Mouse (Mus musculus) heart, adult 9 months (tissue): ENCODE data around the gene Rasl10a.
A peak's percentile ranks its signal among the peaks of the same experiment; 100 is the strongest.

ENCODE experiments used
- DNase-seq, 2 experiments: peaks; one replicate each; pipeline ENCODE4 v3.0.0; 2022; ENCODE audit warnings: low spot score in 2 of 2

Rasl10a gene

DNA sequence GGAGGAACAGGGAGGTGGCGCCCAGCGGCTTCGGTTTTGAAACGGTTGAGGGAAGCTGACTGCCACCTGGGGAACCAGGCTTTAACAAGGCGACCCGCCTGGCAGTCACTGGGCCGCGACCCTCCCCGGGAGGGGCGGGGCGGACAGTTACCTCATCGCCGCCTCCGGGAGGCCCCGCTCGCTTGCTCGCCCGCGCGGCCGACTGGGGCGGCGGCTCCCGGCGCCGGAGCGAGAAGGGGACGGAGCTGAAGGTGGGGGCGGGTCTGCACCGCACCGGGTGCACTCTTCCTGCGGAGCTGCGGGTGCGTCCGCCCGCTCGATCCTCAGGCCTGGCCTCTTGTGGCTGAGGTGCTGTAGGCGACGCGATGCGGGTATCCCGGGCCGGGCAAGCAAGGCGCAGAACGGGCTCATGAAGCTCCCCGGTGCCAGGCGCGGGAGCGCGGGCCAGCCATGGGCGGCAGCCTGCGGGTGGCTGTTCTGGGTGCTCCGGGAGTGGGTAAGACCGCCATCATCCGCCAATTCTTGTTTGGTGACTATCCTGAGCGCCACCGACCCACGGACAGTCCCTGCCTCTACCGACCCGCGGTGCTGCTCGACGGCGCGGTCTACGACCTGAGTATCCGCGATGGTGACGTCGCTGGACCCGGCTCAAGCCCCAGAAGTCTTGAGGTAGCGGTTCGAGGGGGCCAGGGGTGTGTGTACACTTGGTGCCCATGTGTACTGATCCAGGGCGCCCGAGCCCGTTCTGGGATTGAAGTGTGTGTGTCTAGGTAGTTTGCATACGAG, at the start of gene Rasl10a:
Gene Rasl10a (plus strand): TSS at position 273 of the 786 bp plus-strand sequence.
- DNase-seq: peak in 1 of 2 experiments; percentile 29

DNA sequence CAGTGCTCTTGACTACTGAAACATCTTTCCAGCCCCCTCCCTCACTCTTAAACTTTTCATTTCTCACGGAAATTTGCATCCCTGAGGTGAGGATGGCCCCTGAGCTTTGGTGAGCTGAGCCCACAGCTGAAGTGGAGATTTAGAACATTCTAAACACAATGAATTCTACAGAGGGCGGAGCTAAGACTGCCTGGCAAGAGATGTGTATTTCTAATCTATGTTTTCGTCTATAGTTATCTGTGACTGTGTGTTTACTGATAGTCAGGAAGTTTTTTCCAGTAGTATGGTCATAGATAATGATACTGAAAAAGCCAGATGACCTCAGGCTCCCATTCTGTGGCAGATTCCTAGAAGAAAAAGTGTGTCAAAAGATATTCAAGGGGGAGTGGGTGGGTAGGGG, 49.1 kb upstream of the Rasl10a start:
- no peak for DNase-seq

DNA sequence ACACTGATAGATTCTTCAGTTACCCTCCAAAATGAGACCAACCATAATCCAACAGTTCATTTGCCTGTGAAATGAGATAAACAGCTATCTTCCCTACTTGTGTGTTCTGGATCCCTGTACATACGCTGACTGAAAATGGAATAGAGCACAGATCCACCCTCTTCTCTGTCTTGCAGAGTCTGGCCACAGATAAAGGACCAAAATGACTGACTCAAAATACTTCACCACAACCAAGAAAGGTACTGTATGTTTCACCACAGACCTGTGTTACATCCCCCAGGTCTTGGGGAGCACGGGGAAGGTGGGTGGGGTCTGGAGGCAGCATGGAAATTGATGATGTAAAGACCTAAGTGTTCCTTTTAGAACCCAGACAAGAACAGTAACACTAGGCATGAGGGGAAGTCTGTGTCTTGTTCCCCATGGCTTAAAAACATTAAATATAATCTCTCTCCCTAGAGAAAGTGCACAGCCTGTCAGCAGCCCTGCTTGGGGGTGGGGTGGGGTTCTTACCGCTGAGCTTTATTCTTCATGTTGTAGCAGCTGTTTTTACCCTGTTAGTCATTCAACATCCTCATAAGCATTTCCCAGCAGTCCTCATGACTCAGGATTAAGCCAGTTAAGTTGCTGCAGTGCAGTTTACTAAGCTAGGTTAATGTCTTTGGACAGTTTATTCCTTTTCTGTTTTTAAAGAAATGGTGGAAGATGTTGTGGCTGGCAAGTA, 48.4 kb upstream of the Rasl10a start:
- DNase-seq: no peak

DNA sequence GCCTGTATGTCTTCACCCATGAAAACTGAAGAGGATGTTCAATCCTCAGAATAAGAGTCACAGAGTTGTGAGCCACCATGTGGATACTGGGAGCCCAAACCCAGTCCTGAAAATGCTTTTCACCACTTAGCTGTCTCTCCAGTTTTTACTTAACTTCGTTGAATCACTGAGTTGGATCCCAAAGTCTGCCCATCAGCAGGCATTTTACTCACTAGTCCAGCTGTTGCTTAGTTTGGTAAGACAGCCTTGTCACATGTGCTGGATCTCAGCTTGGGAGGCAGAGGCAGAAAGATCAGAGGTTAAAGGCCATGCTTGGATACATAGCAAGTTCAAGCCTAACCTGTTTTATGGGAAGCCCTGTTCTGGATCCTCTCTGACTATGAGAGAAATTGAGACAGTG, 47.7 kb upstream of the Rasl10a start:
- no peak for DNase-seq

DNA sequence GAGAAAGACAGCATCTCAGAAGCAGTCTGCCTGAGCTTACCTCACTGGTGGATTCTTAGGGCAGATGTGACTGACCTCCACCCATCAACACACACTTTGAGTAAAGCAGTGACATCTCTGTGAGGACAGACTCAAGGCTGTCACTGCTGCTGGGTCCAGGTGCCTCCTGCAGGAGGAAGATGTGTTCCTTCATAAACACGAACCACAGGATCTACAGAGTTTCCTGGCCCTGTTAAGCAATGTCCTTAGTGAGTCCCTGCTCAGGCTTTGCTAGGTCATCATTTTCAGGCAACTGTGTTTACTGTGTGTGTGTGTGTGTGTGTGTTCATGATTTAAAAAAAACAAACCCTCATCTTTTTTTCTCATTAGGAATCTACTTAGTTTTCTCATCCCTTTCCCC, 46.4 kb upstream of the Rasl10a start:
- DNase-seq: no peak

DNA sequence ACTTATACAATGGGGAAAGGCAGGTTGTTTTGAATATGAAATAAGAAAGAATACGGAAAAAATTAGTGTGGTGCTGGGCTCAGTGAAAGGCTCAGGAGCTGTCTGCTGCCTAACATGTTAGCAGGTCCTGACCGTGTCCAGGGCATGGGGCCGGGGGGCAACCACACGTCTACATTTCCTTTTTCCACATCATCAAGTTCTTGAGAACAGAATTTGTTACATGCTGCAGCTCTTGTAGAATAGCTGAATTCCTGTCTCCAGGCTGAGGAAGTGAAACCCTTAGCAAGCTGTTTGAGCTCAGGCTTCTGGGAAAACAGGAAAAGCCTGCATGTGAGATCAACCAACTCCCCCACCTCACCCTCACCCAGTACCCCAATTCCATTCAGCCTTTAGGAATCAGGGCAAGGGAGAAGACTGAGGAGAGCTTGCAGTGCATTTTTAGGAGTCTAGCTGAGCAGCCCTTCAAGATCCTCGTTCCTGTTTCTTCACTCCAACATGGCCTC, 45.7 kb upstream of the Rasl10a start:
- DNase-seq: peak; percentile 26 to 62

DNA sequence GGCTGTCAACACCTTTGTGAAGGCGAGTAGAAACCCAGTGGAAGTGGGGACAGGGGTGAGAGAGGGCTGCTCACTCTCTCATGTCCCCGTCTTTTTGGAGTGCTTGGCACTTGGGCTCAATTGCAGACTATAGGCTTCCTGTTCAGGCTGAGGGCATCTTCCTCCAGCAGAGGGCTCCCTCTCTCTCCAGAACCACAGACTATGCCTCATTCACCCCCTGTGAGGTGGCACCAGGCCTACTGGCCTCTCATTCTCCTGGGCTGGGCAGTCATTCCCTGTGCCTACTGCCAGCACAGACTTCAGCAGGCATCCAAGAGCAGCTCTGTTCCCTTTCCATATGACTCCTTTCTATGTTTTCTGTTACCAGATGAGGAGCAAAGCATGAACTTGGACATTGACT, 42.2 kb upstream of the Rasl10a start:
- peak; percentile 61 to 71 for DNase-seq

DNA sequence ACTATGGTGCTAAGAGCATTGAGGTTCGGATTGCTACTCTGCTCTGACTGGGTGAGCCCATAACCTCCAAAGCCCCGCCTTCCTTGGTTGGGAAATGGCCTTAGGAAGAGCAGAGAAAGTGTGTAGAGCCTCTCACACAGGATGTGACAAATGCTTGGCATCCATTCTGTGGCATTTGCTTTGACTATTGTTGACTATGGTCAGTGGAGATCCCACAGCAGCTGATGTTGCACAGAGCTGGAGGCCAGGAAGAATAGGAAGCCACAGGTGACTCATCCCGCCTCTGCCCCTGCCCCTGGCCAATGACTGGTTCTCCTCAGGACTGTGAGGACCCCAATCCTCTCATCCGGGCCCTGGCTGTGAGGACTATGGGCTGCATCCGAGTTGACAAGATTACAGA, 41.6 kb upstream of the Rasl10a start:
- DNase-seq: no peak

DNA sequence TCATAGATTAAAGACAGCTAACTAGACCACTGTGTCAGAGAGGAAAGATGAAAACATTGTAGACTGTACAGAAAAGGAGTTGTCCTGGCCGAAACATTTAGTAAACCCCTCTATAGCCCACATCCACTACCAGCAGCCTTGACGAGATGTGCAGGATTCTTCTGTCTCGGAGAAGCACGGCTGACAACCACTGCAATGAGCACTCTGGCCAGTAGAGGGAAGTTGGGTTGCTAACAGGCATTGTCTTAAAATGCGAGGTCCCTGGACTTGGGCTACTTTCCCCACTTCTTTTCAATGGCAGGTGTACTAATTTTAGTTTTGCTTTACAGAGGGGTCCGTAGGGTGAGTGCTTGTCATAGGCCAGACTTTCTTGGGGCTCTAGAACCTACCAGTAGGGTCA, 40.4 kb upstream of the Rasl10a start:
- DNase-seq: no peak

DNA sequence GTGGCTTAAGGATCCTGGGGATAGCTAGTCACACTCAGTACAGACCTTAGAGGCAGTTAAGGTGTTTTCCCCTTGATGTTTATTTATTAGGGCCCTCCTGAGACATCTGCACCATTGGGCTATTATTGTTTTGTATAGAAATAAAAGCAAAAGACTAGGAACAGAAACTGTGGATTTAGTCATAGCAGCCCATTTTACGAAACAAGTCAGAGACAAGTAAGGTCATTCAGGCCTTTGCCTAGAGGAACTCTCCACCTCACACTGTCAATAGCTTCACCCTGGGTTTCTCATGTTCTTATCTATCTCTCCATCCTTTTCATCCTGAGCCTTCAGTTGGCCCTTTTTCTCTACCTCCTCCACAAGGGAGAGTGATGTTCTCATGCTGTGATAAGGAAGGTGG, 32.8 kb upstream of the Rasl10a start:
- DNase-seq: no peak

DNA sequence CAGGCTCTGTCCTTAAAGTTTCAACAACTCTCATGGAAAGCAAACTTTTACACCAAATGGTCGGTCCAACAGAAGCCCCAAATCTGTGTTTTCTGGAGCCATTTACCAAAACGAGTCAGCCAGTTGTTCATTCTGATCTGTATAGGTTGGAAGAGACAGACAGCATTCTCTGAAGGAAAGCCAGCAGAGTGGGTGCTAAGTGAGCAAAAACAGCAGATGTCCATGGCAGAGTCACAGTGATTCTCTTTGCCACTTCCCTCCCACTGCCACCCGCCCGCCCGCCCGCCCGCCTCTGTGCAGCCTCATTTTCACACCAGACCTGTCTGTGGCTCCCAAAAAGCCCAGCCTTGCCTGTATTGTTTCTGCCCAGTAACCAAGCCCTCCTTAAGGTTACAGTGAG, 29.7 kb upstream of the Rasl10a start:
- no peak for DNase-seq

DNA sequence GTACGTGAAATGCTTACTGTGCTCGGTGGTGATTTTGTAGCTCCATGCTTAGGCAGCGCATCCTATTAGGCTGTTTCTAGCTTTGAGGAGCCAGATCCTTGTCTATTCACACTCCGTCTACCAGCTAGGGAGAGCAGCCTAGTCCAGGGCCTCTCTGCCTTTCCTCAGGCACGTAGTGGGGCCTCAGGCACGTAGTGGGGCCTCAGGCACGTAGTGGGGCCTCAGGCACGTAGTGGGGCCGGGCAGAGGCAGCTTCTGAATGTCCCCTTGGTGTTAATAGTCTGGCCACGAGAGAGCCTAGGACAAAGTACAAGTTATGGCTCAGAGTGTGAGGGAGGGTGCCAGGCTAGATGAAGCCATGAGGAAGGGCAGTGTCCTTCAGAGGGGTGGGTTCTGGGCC, 25.2 kb upstream of the Rasl10a start:
- DNase-seq: no peak

DNA sequence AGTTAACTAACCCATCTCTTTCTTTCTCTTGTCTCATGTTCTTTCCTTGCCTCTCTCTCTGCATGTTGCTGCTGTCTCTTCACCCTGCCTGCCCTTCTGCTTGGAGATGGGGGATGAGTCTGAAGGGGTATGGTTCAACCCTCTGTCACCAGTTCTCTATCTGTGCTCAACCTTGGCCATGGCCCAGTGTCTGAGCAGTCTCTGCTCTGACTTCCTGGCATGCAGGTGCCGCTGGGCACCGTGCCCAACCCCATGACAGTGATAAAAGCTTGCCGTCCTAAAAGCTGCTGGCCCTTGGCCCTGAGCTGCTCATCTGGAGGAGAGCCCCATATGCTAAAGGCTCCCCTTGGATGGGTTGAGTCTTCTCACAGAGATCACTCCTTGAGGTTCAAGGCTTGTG, 24.8 kb upstream of the Rasl10a start:
- peak; percentile 48 to 72 for DNase-seq

DNA sequence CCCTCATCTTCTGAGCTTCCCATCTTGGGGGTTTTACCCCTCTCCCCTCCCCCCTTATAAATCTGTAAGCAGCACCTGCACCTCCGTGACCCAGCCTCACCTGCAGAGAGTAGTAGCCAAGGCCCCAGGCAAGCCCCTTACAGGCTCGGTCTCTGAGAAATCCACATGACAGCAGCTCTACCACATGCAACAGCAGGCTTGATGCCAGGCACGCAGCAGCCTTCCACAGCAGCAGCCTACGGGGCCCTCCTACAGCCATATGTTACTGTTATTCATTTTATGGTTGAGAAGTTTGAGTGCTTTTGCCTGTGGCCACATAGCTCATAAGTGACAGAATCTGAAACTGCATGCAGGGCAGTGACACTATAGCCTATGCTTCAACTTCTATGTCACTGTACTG, 22.5 kb upstream of the Rasl10a start:
- no peak for DNase-seq

DNA sequence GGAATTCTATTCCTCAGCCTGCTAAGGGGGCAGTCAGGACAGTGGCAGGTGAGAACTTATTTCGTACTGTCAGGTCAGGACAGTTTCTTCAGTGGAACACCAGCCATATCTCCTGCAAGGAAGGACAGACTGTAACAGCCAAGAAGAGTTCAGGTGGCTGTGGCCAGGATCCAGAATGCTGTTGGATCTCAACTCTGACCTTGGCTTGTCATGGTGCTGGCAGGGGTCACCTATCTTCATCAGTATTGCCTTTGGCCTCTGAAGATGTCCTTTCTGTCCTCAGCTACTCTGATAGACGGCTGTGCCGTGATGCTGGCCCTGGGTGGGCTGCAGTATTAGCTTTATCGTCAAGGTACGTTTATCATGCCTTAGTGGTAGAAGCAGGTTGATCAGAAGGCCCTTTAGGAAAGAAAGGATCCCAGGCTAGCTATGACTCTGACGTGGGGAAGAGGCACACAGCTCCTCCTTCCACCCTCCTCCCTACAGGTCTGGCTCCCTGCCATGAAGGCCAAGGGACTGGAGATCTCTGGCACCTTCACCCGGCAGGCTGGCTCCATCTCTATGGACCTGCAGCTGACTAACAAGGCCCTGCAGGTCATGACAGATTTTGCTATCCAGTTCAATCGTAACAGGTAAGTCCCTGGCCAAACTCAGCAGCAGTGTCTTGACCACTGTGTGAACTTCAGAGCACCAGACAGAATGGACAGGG, 20.6 kb upstream of the Rasl10a start:
- DNase-seq: no peak

DNA sequence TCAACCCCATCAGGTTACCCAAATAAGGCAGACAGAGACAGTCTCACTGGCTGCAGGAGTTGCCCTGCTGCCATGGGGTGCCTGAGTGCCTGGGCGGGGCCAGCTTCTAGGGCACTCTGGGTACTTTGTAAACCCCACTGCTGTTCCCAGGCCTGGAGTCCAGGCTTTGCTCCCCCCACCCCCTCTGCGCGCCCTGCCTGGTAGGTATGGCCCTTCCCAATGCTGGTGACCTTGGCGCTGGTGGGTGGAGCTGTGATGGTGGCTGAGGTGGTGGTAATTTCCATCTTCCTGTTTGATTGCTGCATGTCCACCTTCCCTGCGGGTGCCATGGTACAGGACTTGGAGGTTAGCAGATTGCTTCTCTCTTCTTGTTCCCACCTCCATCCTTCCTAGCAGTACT, 17.3 kb upstream of the Rasl10a start:
- no peak for DNase-seq

DNA sequence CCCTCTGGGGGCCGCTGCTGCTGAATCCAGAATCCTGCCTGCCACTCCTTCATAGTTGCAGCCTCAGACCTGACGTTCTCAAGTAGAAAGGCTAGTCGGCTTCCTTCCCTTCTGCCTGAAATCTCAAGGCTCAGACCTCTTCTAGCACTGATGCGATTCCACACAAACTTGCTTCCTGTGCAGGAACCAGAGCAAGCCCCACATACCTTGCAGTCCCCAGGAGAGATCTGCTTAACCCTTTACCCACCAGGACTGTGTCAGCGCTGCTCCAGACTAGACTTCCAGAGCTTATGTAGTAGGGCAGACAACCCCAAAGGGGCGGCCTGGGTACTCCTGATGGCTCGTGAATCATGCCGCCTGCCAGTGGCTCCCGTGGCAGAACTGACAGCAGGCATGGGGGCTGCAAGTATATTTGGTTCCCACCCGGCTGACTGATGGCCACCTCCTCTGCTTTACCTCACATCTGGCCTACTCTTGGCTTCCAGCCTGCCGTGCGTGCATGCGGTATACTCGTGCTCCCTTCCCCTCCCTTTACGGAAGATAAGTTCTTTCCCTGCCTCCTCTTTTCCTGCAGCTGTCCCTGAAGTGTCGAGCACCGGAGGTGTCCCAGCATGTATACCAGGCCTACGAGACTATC, 16.7 kb upstream of the Rasl10a start:
- no peak for DNase-seq

DNA sequence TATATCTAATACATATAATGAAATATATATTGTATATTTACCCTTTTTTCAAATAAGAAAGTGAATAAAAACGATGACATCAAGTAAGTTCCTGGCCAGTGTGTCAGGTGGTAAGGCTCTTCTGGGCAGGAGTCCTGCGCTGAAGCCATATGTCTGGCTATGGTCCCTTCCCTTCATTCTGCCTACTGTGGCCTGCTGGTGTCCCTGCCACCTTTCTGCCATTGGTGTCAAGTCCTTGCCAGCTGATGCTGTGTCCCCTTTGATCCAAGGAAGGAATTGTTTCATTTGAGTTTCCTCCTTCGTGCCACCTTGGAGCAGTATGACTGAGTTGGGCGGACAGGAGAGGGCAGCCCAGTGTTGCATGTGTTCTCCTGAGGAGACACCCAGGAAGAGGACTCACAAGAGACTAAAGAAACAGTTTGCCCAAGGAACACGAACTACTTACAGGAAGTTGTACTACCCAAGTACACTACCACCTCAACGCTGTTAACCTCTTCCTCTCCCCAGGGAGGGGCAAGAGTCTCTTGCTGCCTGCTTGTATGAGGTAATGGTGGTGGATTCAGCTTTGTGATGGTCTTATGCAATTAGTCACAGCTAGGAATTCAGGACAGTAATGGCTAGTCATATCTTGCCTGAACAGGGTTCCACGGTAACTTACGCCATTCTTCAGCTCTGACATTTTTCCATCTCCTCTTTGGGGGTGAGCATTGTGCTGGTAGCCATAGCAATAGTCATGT, 15.1 kb upstream of the Rasl10a start:
- DNase-seq: no peak

DNA sequence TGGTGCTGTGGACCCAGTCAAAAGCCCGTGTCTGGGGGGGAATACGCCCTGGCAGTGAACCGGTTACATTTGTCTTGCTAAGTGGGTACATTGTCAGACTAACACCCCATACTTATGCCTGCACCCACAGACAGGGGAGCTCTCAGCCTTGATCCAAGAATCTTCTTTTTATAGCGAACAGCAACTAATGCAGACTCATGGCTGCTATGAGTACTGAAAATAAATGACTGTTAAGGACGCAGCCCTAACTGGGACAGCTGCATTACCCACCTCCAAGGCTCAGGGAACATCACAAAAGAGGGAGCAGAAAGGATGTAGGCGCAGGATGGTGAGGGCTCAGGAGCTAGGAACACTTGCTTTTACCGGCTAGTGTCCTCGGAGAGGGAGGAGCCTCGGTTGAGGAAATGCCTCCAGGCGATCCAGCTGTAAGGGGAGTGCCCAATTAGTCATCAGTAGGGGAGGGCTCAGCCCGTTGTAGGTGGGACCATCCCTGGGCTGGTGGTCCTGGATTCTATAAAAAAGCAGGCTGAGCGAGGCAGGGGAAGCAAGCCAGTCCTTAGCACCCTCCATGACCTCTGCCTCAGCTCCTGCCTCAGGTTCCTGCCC, 11.5 kb upstream of the Rasl10a start:
- DNase-seq: no peak

DNA sequence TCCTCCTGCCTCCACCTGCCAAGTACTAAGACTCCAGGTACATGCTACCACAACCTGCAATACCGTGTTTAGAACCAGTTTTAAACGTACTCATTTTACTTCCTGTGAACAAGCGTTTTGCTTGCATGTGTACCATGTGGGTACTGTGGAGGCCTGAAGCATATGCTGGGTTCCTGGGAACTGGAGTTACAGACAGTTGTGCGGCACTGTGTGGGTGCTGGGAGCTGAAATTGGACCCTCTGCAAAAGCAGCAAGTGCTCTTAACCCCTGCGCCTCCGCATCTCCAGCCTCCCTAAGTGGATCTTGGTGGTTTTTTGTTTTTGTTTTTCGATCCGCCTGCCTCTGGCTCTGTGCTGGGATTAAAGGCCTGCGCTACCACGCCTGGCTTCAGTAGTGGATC, 6.3 kb upstream of the Rasl10a start:
- no peak for DNase-seq
